Mouse (Mus musculus) right cerebral cortex, postnatal 36 days (tissue): ENCODE measurements around the gene 1700123L14Rik.
A peak's percentile ranks its signal among the peaks of the same experiment; 100 is the strongest.
"Not testable (repeated sequence)": the region's sequence is repeated elsewhere in the genome, so short reads cannot be mapped to it uniquely, and the experiment has no call there.

ENCODE experiments used
- DNase-seq, 2 experiments: peaks; one replicate each; pipeline ENCODE4 v3.0.0; 2022; ENCODE audit warnings: low spot score in 2 of 2, mixed read lengths in 1 of 2

Gene 1700123L14Rik

GRCm38 (mm10) chr6:96165818-96166379, at the start of gene 1700123L14Rik:
Gene 1700123L14Rik (minus strand): TSS chr6:96166243.
- DNase-seq: no peak

DNA sequence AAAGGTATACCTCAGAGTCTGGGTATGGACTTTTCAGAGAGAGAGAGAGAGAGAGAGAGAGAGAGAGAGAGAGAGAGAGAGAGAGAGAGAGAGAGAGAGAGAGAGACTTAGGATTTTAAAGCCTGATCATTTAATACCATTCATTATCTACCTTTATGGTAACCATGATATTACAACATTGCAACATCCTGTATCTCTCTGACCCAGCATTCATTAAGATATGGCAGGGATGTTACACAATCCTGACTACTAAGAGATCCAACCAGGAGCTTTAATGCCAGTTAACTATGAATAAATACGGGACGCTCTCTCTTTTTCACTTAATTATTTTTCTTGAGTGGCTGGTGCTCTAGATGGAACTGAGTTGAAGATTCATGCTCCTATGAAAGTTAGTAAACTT, 39.4 kb upstream of the 1700123L14Rik start:
- no peak for DNase-seq

DNA sequence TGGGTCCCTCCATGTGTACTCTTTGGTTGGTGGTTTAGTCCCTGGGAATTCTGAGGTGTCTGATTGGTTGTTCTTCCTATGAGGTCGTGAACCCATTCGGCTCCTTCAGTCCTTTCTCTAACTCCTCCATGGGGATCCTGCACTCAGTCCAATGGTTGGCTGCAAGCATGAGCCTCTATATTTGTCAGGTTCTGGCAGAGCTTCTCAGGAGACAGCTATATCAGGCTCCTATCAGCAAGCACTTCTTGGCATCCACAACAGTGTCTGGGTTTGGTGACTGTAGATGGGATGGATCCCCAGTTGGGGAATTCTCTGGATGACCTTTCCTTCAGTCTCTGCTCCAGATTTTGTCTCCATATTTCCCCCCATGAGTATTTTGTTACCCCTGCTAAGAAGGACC, 32.9 kb upstream of the 1700123L14Rik start:
- DNase-seq: not testable (repeated sequence)

- DNase-seq: no peak
Observed at GRCm38 (mm10) chr6:96186517-96186916, 20.5 kb upstream of the 1700123L14Rik start.

DNA sequence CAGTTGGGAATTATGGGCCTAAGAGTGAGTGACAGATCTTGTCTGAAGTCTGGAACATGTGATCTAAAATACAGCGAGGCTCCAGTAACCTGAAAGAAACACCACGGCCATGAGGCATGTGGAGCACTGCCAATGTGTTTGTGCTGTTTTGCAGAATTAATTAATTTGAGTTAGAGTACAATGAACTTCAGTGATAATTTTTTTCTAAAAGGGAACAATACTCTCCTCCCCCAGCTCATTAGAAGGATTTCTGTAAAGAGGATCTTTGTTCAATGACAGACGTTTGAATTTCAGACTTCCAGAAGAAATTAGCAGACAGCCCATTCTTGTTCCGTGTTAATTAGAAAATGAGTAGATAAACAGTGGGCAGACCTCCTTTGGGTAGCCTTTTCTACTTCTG, 17.3 kb upstream of the 1700123L14Rik start:
- DNase-seq: no peak

- no peak for DNase-seq
Observed at GRCm38 (mm10) chr6:96178530-96178929, 12.5 kb upstream of the 1700123L14Rik start.

DNA sequence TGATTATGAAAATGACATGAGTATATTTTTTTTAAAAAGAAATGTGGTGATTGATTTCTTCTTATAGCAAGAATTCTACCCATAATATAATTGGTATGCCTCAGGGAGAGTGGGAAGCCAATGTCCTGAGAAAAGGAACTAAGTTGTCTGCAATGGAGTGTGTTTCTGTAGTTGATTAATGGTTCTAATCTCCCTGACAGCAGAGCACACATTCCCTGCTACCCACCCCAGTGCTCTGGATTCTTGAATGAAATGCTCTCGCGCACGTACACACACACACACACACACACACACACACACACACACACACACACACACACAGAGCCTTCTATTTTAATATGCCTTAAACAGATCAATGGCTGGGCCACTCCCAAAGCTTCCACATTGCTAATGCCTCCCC, 7.6 kb upstream of the 1700123L14Rik start:
- no peak for DNase-seq

- no peak for DNase-seq
Observed at GRCm38 (mm10) chr6:96167031-96167430, 988 bp upstream of the 1700123L14Rik start.

- DNase-seq: no peak
Observed at GRCm38 (mm10) chr6:96165403-96165802, 640 bp downstream of the 1700123L14Rik start.

- DNase-seq: no peak
Observed at GRCm38 (mm10) chr6:96143326-96143725, 22.7 kb downstream of the 1700123L14Rik start.

GRCm38 (mm10) chr6:96116534-96117272, 49.3 kb downstream of the 1700123L14Rik start:
- DNase-seq: peak; percentile 47 to 50

DNA sequence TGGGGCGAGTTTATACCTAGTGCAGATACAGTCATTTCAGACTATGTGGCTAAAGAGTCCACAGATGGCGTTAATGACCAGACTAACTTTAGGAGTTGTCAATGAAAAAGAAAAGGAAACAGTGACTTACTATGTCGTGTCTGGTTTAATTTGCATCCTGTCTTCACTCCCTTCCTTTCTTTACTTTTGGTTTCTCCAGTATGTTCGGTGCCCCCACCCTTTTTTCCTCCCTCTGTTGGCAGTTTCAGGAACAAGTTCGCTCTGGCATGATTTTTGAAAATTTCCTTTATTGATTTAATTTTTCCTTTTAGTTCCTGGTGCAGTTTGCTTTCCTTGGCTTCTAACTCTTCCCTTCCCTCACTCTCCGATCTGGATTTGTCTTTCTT, 49.9 kb downstream of the 1700123L14Rik start:
- DNase-seq: no peak
